Mouse (Mus musculus): ENCODE measurements around the gene Fam57b. TPM values are rescaled to one million over a fixed set of nuclear protein-coding genes. Genes with fewer than 3 reads are reported as not detected.

The Fam57b gene
- polyA plus RNA-seq, 1 experiment from 2014 or later = 65.4 TPM

DNA sequence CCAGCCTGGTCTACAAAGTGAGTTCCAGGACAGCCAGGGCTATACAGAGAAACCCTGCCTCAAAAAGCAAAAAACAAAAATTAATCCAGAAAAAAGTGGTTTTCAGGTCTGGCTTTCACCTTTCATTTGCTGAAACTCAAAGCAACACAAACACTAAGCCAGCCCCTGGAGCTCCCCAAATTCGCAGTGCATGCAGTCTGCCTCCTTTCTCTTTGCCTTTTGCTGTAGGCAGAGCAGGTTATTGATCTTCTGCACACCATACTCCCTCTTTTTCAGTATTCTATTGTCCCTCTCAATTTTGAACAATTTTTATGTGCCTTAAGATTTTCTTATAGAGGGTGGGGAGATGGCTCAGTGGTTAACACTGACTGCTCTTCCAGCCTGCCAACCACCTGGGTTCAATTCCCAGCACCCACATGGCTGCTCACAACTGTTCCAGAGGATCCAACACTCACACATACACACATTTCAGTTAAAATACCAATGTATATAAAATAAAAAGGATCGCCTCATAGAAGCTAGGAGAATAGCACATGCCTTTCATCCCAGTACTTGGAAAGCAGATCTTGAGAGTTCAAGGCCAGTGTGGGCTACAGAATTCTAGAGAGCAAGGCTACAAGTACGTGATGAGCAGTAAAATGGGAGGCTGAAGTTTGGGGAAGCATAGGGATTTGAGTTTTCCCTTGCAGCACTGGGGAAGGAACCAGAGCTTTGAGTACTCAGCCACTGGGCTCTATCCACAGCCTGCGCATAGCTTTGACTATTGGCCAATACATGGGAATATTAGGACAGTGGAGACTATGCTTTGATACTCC is 3.8 kb upstream of the Fam57b start:
- Histone ChIP-seq H3K4me1 (peaks cover 52% of the 10 kb centered on the region), H3K4me2 (no peak overlapping the region), H3K36me3 (replicated peaks) (peaks cover 24% of the 10 kb centered on the region), H3K9me3 (no peaks in the 10 kb centered on the region), H3K27me3 (replicated peaks) (no peaks in the 10 kb centered on the region), H3K4me3 (no peak overlapping the region), H3K27ac (no peak overlapping the region), H3K9ac (no peak overlapping the region)
- ATAC-seq (replicated peaks) = no peak
- 74% methylated on average over 4 of the region's 4 CpGs for WGBS

DNA sequence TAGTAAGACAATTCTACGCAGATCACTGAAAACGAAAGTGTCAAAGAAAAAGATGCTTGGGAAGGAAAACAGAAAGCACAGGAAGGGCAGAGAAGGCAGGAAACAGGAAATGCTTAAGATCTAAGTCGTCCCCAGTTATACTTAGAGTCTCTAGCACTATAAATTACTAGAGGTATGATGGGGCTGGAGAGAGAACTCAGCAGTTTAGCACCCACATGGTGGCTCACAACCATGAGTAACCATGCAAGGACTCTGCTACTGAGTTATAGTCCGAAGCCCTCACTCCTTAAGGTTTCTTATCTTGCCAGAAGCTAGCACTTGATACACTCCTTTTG is 3.2 kb upstream of the Fam57b start:
- WGBS = 78% methylated on average over 4 of the region's 4 CpGs
- Histone ChIP-seq H3K36me3 (replicated peaks) (peaks cover 21% of the 10 kb centered on the region), H3K4me1 (peaks cover 52% of the 10 kb centered on the region), H3K27me3 (replicated peaks) (no peaks in the 10 kb centered on the region), H3K27ac (no peak overlapping the region), H3K4me3 (no peak overlapping the region), H3K9ac (no peak overlapping the region), H3K9me3 (no peaks in the 10 kb centered on the region), H3K4me2 (no peak overlapping the region)
- no peak for ATAC-seq (replicated peaks)

DNA sequence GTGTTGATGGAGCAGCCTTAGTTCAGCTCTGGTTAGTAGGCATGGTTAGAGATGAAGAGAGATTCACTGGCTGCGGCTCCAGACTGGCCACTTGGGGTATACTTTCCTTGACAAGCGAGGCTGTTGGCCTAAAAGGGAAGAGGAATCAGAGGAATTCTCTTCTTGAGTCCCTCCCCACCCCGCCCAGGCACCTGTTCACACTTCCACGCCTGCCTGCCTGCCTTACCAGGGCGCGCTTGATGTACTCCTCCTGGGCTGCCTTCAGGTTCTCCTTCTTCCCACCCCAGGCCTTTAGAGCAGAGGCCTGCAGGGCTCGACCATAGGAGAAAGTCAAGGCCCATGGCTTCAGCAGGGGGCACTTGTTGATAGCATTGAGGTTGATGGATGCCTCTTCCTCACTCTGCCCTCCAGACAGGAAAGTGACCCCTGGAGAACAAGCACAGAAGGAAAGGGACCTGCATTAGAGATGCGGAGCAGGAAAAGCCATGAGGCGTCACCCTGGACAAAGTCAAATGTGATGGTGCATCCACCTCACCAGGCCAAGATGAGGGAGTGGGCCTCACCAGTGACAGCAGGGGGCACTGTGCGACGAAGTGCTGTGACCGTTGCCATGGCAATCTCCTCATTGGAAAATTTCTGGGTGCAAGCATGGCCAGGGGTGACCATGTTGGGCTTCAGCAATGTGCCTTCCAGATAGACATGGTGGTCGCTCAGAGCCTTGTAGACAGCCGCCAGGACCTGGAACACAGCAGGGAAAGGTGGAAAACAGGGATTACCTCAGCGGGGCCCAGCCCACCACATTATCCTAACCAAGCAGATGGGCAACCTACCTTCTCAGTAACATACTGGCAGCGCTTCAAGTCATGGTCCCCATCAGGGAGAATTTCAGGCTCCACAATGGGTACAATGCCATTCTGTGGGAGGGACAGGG is 1.8 kb upstream of the Fam57b start:
- H3K27me3 ChIP-seq (replicated peaks) = no peaks in the 10 kb centered on the region
- H3K4me1 ChIP-seq = peaks cover 54% of the 10 kb centered on the region
- no peak overlapping the region for H3K27ac ChIP-seq
- no peaks in the 10 kb centered on the region for H3K9me3 ChIP-seq
- no peak overlapping the region for H3K4me2 ChIP-seq
- H3K4me3 ChIP-seq = no peak overlapping the region
- no peak overlapping the region for H3K9ac ChIP-seq
- 81% methylated on average over 16 of the region's 16 CpGs for whole genome bisulfite sequencing
- H3K36me3 ChIP-seq (replicated peaks) = peaks cover 13% of the 10 kb centered on the region
- no peak for ATAC-seq (replicated peaks)

DNA sequence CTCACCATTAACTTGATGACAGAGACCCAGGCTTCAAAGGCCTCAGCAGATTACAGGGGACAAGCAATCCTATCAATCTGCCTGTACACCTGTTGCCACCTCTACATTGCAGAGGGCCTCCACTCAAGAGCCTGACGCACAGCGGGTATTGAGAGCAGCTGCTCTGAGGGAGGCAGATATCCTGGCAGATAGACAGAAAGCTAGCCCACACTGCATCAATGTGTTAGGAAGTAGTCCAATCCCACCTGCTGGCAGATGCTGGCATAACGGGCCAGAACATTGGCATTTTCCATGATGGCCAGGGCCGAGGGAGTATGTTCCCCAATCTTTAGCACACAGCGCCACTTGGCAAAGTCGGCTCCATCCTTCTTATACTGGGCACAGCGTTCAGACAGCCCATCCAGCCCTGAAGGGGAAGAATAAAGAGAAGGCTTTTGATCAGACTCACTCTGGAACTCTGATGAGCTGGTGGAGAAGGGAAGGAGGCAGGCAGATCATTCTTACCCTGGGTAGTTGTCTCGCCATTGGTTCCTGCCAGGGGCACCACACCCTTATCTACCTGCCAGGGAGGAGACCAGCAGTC is 1.0 kb upstream of the Fam57b start:
- Histone ChIP-seq H3K4me2 (no peak overlapping the region), H3K36me3 (replicated peaks) (peaks cover 13% of the 10 kb centered on the region), H3K27ac (no peak overlapping the region), H3K4me3 (no peak overlapping the region), H3K9ac (0 out of 2 replicates have a peak overlapping the region, but pooled peaks have one; percentile 70), H3K27me3 (replicated peaks) (no peaks in the 10 kb centered on the region), H3K4me1 (peaks cover 47% of the 10 kb centered on the region), H3K9me3 (no peaks in the 10 kb centered on the region)
- ATAC-seq (replicated peaks) = no peak
- WGBS = 78% methylated on average over 8 of the region's 8 CpGs

DNA sequence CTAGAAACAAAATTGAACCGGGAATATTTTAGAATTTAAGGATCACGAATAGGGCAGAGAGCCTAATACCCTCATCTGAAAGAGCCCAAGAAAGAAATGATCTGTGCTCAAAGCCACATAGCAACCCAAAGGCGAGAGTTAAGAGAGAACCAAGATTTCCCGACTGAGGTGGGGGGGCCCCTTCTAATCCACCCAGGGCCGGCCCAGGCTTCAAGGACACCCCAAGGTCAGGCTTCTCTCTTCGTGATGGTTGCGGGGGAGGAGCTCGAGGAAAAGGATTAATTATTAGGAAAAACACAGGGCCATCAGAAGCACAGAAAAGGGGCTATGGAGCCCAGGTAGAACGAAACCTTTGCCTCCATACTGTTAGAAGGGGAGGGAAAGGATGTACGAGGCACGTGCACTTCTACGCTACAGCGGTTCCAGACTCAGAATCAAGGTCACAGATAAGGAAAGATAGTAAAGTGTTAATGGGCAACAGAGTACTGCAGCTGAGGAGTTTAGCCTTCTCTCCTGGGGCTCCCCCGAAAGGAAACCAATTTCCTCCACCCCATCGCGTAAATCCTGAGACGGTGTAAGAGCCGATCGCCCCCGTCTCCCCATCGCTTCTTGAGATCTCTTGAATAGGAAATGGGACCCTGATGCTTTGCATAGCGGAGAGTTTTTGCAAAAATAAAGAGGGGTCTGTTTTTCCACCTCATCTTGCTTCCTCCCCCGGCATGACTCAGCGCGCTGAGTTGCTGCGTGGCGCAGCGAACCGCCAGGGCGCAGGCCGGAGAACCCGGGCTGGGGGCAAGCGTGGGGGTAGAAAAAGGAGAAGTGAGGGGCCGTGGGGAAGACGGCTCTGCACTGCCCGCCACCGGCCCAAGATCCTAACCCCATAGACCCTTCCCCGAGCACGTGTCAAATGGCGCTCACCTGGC is 920 bp downstream of the Fam57b start:
- Histone ChIP-seq H3K27me3 (replicated peaks) (no peaks in the 10 kb centered on the region), H3K4me3 (peak overlapping the region; percentile 66), H3K4me1 (peaks cover 37% of the 10 kb centered on the region), H3K9me3 (no peaks in the 10 kb centered on the region), H3K9ac (peak overlapping the region; percentile 70), H3K4me2 (peak overlapping the region; percentile 83), H3K27ac (peak overlapping the region; percentile 93), H3K36me3 (replicated peaks) (peaks cover 13% of the 10 kb centered on the region)
- ATAC-seq (replicated peaks) = no peak
- WGBS = under 1% methylated on average over 40 of the region's 40 CpGs

DNA sequence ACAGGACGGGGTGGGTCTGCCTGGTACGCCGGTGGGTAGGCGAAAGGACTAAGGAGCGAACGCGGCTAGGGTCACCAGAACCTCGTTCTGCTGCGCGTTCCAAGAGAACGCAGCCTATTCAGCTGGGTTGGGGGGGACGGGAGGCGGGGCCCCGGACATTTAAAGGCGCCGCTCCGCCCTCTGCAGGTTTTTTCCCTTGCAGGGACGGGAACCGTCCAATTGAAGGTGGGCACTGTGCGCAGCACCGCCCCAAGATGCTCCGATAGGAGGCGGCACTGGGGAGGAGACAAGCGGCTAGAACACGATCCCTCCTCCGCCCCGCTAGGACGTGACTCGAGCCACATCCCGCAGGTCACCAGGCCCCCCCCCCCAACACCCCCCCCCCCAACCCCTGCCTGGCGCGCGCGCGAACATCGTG is 1.6 kb downstream of the Fam57b start:
- ATAC-seq (replicated peaks) = peak; percentile 96
- Histone ChIP-seq H3K4me1 (peaks cover 37% of the 10 kb centered on the region), H3K27me3 (replicated peaks) (no peaks in the 10 kb centered on the region), H3K36me3 (replicated peaks) (peaks cover 13% of the 10 kb centered on the region), H3K4me2 (peak overlapping the region; percentile 83), H3K4me3 (peak overlapping the region; percentile 66), H3K9me3 (no peaks in the 10 kb centered on the region), H3K9ac (peak overlapping the region; percentile 70), H3K27ac (peak overlapping the region; percentile 93)
- WGBS = under 1% methylated on average over 29 of the region's 36 CpGs

DNA sequence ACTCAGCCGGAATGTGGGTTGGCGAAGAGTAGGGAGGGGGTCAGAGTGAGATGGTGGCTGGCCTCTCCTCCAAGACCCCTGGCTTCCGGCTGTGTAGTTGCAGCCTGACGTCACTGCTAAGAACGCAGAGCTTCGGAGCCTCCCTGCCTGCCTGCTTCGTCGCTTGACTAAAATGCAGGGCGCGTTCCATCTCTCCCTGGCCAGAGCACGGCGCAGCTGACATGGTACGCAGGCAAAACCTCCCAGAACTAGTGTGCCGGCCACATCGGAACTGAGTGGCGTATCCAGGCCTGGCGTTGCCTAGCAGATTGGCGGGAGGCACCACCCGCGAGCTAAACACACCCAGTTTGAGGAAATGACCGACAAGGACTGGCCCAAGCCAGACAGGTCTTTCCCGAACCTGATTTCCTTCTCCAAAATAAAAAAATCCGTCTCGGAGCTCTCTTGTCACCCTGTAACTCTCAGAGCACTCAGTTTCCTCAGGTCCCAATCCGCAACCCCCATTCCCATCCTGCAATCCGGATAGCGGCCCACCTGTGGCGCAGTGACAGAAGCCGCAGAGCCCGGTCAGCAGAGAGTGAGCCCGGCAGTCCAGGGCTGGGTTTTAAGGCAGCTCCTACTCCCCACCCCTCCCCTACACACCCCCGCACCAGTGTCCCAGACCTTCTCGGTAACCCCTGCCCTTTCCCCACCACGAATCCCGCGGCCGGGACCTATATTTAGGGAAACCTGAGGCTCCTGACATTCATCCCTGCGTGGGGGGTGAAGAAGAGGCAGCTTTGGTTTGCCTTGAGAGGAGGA is 2.2 kb downstream of the Fam57b start:
- Histone ChIP-seq H3K27me3 (replicated peaks) (no peaks in the 10 kb centered on the region), H3K4me3 (peak overlapping the region; percentile 66), H3K4me2 (peak overlapping the region; percentile 83), H3K27ac (peak overlapping the region; percentile 93), H3K9ac (peak overlapping the region; percentile 65), H3K9me3 (no peaks in the 10 kb centered on the region), H3K4me1 (peaks cover 37% of the 10 kb centered on the region), H3K36me3 (replicated peaks) (peaks cover 11% of the 10 kb centered on the region)
- WGBS = 2% methylated on average over 37 of the region's 38 CpGs
- ATAC-seq (replicated peaks) = peak; percentile 90

DNA sequence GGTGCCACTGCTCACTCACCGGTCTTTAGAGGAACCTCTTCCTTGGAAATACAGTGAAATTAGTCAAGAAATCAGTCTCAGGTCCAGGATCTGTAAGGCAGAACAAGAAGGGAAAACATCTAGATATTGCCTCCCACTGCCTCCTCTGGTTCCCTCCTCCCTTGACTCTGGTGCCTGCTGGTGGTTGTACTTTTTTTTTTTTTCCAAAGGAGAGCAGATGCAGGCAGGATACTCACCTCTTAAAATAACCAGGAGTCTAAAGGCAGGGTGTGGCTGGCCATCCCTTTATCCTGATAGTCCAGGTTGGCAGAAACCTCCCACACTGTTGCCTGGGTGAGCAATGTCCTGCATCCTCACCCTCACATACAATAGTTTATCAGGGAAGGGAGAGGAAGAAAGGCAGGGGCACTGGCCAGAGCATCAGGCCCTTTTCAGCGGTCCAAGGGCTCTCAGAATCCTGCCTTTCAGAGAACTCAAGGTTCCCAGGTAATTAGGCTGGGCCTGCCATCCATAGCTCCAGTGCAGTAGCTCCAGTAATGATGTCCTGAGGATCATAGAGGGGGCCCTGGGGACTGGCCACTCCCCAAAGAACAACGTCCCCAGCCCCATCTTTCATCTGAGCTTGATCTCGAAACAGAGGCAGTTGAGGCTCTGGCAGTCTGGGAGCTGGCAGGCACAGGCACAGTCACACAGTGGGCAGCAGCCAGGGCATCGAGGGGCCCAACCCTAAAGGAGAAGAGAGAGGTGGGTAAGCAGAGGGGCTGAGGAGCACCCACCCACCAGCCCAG is 3.0 kb downstream of the Fam57b start:
- H3K9me3 ChIP-seq = no peaks in the 10 kb centered on the region
- H3K27me3 ChIP-seq (replicated peaks) = no peaks in the 10 kb centered on the region
- peak overlapping the region; percentile 93 for H3K27ac ChIP-seq
- H3K36me3 ChIP-seq (replicated peaks) = peaks cover 3% of the 10 kb centered on the region; the same call in 1 of the 2 replicates
- no peak for ATAC-seq (replicated peaks)
- H3K4me2 ChIP-seq = peak overlapping the region; percentile 83
- H3K4me1 ChIP-seq = peaks cover 37% of the 10 kb centered on the region
- peak overlapping the region; percentile 65 for H3K9ac ChIP-seq
- peak overlapping the region; percentile 66 for H3K4me3 ChIP-seq
- 49% methylated on average over 5 of the region's 5 CpGs for WGBS

DNA sequence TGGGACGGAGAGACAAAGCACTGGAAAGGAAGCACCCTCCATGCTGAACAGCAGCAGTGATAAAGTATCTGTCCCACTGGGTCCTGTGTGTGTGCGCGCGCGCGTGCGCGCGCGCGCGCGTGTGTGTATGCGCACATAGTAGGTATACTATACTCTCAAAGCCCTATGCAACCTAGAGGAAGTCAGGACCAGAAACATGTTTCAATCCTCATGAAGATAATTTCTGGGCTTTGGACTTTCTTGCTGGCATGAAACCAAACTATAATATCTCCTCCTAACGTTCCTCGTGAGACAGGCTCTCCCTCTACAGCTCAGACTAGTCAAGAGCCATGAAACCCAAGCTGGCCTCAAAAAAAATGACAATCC is 3.6 kb downstream of the Fam57b start:
- H3K27ac ChIP-seq = no peak overlapping the region
- ATAC-seq (replicated peaks) = no peak
- H3K9ac ChIP-seq = peak overlapping the region; percentile 8; the same call in 1 of the 2 replicates
- H3K4me3 ChIP-seq = no peak overlapping the region
- no peak overlapping the region for H3K4me2 ChIP-seq
- H3K27me3 ChIP-seq (replicated peaks) = no peaks in the 10 kb centered on the region
- H3K36me3 ChIP-seq (replicated peaks) = no peaks in the 10 kb centered on the region; the same call in 1 of the 2 replicates
- peaks cover 35% of the 10 kb centered on the region for H3K4me1 ChIP-seq
- no peaks in the 10 kb centered on the region for H3K9me3 ChIP-seq
- WGBS = 96% methylated on average over 16 of the region's 16 CpGs

DNA sequence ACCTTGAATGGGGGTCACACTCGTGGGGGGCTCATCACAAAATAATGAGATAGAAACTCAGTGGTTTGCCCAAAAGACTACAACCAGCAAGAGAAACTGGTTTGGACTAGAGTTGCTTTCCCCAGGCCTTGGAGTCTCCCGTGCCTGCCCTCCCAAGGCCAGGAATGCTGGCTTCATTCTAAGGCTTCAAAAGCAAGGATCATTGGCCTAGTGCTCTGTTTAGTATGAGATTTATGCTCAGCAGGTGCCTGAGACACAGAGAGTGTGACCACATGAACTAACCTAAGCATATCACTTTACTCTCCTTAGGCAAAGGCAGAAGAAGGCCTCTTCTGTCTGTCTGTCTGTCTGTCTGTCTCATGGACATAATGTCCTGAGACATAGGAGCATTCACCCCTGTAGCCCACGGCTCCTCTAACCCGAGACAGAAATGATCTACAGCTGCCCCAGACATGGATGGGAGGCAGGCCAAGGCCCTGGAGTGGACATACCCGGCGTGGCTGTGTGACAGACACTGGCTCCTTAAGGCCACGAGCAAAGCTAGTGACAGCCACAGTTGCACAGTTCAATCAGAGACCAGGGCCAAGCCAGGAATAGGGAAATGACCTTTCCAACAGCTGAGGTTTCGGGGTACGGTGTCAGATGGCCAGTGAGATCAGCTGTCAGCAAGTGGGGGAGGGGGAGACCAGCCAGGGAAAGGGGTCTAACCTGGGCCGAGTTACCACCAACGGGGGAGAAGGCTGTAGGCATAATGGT is 4.8 kb downstream of the Fam57b start:
- Histone ChIP-seq H3K4me1 (peaks cover 23% of the 10 kb centered on the region), H3K4me2 (no peak overlapping the region), H3K4me3 (no peak overlapping the region), H3K9ac (no peak overlapping the region), H3K27me3 (replicated peaks) (no peaks in the 10 kb centered on the region), H3K36me3 (replicated peaks) (no peaks in the 10 kb centered on the region), H3K27ac (no peak overlapping the region), H3K9me3 (no peaks in the 10 kb centered on the region)
- 87% methylated on average over 11 of the region's 11 CpGs for WGBS
- ATAC-seq (replicated peaks) = no peak

All from midbrain, embryonic 15.5 days (tissue).